Mouse (Mus musculus) heart, adult 8-10 months (tissue): ENCODE measurements around the gene Stard3. TPM values are rescaled to one million over a fixed set of nuclear protein-coding genes. Genes with fewer than 3 reads are reported as not detected.
"Not testable (repeated sequence)": the region's sequence is repeated elsewhere in the genome, so short reads cannot be mapped to it uniquely, and the experiment has no call there.

Experiments
- DNase-seq: peaks from one replicate; pipeline ENCODE4 v3.0.0; 2022; ENCODE audit warnings: low spot score
- total RNA-seq, 4 experiments: library from RNA; stranded (reverse); gene quantifications; 2 replicates each; pipeline ENCODE4 v1.2.4; 2022

Gene Stard3
- total RNA-seq, 4 experiments from 2014 or later = 17.2 to 28.8 (median 23.7) TPM

DNA sequence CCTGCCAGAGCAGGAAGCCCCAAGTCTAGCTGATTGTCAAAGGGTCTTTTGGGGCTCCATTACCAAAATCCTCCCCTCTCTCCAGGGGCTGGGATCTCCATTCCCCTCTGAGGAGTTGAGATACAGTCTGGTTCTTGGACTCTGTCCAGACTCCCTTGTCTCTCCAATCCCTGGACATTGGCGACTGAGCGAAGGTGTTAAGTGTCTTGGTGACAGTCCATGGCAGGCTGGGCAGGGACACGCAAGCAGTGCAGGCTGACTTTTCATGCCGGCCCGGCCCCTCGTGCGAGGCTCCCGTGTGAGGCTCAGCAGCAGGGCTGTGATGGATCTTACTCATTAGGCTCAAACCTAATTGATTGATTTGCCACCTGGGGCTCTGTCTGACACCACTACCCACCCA is 16.1 kb downstream of the Stard3 start:
- no peak for DNase-seq

DNA sequence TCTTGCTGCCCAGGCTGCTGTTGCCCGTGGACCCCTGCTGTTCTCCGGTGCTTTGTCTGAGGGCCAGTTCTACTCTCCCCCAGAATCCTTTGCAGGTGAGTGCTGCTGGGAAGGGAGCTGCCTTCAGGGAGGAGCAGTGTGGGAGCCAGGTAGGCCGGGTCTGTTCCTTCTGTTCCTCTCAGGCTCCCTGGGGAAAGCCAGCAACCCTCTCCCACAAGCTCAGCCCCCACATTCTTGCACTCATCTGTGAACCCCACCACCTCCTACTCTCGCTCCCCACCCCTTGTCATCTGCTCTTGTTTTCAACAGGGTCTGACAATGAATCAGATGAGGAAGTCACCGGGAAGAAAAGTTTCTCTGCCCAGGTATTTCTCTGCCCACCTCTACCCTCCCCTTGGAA is 18.6 kb downstream of the Stard3 start:
- no peak for DNase-seq

DNA sequence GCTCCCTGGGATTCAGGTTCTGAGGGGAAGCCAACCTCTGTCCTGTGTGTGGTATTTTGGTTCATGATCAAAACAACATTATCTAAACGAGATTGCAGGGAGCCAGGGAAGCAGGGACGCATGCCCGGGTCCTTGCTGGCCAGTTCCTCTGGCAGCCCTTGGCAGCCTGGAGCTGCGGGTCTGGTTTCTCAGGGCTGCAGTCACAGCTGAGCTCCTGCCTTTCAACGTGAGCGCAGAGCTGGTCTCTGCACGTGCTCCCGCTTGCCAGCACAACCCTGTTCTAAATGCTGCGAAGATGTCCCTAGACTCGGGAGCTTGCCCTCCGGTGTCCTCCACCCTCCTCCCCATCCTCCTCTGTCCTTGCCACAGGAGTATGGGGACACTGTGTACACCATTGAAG is 19.6 kb downstream of the Stard3 start:
- peak; percentile 71 for DNase-seq

DNA sequence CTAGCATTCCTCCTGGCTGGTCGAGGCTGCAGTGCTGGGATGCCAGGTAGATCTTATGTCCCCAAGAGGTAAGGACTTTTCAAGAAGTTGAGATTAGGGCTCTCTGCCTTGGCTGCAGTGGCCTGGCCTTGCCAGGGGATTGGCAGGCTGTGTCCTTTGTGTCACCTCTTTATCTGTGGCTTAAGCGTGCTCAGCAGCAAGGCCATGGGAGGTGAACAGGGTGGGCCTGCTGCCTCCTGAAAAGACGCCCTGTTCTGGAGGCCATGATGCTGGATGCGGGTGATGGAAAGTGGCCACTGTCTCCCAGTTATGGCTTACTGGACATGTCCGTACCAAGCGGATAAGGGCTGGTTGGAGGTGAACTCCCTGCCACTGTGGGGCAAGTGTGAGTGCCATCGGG is 21.2 kb downstream of the Stard3 start:
- DNase-seq = peak; percentile 47

DNA sequence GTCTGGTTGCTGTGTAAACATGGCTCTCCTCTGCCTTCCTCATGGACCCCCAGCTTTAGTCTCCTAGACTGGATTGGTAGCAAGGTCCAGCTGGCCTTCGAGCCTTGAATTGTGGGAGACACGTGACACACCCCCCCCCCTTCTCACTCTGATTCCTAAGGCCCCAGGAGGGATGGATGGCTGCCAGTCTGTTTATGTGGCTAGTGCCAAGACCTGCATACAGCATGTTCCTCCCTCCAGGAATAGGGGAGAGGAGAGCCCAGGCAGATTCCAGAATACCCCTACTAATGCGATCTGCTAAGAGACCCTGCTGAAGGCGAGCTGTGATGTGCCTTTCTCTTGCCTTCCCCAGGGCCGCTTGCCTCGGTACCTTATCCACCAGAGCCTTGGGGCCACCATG is 21.9 kb downstream of the Stard3 start:
- DNase-seq = no peak

DNA sequence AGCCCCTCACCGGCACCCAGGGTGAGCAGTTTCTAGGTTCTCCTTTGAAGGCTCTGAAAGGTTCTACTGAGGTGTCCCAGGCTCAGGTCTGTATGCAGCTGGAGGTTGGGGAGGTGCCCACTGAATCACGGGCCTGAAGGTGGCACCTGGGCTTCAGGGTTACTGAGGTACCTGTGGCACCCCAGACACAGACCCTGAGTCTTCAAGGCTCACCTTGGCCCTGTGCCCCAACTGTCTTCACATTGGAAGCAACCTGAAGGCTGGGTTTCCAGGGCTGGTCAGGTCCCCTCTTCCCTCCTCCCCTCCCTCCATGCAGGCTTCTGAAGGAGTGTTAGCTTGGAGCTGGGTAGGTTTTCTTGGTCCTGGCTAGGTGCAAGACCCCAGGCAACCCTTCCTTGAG is 23.5 kb downstream of the Stard3 start:
- no peak for DNase-seq

DNA sequence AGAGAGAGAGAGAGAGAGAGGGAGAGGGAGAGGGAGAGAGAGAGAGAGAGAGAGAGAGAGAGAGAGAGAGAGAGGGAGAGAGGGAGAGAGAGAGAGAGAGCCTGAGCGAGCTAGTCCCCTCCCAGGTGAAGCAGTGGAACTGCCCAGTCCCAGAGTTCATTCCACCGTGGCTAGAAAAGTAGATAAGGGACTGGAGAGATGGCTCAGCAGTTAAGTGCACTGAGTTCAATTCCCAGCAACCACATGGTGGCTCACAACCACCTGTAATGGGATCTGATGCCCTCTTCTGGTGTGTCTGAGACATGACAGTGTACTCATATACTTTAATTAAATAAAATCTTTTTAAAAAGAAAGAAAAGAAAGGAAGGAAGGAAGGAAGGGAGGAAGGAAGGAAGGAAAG is 24.2 kb downstream of the Stard3 start:
- not testable (repeated sequence) for DNase-seq

DNA sequence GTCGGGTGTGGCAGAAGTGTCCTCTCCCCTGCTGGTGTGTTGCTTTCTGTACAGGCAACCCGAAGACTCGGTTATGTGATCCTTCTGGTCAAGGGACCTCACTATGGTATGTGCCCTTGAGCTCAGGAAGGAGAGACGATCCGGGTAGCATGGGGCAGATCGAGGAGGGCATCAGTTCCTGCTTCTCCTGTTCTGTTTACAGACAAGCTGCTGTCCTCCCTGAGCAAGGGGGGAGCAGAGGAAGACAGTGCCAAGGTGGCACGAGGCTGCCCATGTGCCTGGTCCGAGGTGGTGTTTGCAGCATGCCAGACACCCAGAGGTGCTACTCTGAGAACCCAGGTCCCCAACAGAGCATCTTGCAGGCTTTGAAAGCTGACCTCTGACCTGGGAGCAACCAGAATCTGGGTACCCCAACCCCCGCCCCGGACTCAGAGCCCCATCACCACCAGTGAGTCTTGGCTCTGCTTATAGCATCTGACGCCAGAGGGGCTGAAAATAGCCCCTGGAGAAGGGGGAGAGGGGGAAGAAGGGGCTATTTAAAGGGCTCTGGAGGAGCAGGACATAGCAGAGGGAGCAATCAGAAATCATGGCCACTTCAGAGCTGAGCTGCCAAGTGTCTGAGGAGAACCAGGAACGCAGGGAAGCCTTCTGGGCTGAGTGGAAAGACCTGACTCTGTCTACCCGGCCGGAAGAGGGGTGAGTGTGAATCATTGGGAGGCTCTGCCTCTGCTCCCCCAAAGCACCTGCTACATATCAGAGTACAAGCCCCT is 25.3 kb downstream of the Stard3 start, which contains the start of gene Tcap:
Gene Tcap (plus strand): TSS at position 551 of the 770 bp plus-strand sequence.
- no peak for DNase-seq

DNA sequence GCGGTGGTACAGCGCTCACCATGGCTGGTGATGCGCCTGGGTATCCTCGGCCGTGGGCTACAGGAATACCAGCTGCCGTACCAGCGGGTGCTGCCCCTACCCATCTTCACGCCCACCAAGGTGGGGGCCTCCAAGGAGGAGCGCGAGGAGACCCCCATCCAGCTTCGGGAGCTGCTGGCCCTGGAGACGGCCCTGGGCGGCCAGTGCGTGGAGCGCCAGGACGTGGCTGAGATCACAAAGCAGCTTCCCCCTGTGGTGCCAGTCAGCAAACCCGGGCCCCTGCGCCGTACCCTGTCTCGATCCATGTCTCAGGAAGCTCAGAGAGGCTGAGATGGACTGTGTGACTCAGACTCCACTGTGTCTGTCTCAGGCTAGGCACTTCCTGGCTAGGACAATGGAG is 26.0 kb downstream of the Stard3 start:
- no peak for DNase-seq

DNA sequence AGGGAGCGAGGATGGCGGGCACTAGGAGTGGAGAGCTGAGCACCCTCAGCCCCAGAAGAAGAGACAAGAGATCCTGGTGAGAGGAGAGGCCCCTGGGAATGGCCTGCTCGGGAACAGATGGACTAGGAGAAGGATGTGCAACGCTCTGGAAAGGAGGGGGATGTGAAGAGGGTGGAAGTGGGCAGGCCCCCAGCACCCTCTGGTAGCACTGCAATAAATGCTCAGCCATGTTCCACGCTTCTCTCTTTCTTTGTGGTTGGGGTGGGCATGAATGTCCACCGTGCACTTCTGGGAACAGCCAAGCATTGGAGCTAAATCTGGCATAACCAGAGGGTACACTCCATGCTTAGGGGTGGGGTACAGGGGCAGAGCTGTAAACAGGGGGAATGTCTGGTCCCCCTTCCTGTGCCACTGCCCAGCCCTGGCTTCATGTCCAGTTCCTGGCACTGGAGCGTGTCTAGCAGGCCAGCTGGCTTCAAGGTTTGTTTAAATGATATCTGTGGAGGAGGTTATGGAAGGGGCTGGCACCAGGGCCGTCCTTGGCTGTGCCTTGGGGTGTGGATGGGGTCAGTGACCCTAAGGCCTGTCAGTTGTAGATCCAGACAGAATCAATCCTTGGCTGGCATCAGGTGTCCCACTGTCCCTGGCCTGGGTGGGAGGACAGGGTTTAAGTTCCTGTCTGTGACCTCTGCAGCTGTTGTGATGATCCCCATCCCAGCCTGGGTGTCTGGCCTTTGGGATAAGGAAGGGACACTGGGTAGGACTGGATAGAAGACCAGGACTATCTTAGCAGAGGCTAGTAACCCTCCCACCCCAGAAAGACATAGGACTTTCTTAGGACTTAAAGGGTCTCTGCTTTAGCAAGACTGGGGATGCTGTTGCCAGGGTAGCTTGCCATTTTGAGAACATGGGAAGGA is 26.8 kb downstream of the Stard3 start:
- no peak for DNase-seq

DNA sequence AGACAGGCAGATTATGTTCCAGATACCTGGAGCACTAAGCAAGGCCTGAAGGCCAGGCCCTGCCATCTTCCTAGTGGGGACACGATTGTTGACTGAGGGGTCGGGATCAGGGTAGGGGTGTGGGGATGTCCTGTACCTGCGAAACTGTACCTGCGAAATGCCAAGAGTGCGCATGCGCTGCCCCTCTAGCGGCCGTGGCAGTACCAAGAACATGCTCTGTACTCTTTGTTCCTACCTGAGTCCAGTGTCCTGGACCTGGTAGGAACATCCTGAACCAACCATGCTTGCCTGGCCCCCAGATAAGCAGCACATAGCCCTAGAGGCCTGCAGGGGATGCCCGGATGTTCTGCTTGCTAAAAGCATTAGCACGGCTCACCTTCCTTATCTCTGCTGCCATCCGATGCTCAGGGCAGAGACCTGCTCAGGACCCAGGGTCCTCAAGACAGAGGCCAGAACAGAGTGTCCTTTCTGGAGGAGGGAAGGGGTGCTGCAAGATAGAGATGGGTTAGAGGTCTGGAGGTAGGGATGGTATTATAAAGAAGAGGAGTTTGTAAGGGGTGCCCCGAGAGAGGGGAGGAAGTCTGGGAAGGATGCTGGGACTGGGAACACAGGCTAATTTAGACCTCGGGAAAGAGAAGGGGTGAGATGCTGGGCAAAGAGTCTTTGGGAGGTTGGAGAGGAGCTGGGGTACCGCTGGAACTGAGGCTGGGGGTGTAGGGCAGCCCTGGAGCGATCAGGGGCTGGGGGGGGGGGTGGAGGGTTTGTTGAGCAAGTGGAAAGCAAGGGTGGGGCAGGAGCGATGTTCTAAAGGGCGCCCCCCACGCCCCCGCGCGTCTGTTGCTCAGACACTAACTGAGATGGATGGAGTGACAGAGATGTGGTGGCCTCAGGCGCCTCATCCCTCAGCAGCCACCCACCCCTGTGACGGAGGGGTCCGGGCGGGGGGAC is 27.7 kb downstream of the Stard3 start, which contains the start of gene Pnmt:
Gene Pnmt (plus strand): TSS at position 813 of the 948 bp plus-strand sequence.
- no peak for DNase-seq

DNA sequence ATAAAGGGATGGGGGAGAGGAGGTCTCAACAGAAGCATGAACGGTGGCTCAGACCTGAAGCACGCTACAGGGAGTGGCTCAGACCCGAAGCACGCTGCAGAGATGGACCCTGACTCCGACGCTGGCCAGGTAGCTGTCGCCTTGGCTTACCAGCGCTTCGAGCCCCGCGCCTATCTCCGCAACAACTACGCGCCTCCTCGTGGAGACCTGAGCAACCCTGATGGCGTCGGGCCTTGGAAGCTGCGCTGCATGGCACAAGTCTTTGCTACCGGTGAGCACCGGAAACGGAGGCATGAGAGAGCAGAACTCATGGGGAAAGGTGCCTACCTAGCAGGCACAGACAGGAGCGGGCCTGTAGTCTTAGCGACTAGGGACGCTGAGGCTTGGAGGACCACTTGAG is 28.4 kb downstream of the Stard3 start:
- DNase-seq = no peak

DNA sequence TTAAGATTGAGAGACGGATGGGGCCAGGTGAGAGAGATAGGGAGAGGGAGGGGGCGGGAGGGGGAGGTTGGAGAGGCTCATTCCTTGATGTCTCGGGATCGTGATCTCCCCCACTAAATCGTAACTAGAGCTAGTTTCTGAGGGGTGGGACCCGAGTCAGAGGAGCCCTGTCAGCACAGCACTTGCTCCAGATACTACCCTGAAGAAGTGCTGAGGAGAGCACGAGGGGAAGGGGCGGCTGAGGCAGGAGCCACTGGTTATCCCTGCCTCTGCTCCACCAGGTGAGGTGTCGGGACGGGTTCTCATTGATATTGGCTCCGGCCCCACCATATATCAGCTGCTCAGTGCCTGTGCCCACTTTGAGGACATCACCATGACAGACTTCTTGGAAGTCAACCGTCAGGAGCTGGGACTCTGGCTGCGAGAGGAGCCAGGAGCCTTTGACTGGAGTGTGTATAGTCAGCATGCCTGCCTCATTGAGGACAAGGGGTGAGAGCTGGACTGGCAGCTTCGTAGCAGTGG is 28.9 kb downstream of the Stard3 start:
- DNase-seq = no peak

DNA sequence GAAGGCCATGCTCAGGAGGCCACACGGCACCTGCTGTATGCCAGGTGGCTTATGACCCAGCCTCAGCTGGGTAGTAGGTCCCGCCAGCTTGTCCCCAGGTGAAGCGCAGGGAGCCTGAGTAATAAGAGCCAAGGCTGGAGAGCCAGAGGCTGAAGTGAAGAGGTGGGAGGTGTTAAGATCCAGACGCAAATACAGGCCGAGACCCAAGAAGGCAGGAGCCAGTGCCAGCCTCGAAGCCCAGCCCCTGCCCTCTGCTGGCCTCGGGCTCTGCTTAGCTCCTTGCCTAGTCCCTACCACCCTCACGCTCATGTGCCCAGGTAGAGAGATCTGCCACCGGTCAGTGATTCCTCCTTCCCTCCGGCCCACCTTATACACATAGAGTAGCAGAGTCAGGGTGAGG is 30.1 kb downstream of the Stard3 start:
- no peak for DNase-seq

DNA sequence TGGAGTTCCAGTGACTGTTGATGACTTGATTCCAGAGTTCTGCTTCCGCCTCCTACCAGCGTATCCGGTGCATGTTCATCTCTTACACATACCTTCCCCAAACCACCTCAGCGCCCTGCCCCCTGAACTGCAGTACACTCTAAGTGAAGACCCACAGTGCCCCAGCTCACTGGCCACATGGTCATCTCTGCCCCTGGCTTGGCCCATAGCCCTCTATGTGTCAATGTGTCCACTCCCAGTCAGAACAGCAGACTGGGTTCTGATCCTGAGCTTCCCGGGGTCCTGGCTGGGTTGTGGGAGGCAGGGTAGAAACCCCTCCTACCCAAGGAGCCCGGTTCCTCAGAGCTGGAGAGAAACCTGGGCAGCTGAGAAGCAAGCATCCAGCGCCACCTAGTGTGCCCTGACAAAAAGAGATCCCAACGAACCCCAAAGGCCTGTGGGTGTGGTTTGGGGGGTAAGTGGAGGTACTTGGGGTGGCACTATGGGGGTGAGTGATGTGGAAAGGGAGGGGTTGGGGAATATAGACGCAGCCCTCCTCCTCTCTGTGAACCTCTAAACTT is 31.1 kb downstream of the Stard3 start:
- no peak for DNase-seq

DNA sequence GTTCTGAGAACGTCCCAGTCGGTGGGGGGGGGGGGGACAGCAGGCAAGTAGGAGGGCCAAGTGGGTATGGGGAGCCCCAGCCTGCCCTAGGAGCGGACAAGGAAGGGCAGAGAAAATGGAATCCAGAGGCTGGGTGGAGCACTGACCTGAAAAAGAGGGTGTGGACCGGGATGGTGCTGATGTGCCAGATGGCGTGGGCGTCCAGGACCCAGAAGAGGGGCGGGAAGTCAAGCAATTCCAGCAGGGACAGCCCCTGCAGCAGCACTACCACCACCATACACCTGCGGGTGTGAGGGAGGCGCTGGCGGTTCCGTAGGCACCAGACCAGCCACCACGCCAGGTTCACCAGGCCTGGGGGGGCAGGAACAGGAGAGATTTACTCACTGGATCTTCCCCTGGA is 32.0 kb downstream of the Stard3 start:
- DNase-seq = no peak

DNA sequence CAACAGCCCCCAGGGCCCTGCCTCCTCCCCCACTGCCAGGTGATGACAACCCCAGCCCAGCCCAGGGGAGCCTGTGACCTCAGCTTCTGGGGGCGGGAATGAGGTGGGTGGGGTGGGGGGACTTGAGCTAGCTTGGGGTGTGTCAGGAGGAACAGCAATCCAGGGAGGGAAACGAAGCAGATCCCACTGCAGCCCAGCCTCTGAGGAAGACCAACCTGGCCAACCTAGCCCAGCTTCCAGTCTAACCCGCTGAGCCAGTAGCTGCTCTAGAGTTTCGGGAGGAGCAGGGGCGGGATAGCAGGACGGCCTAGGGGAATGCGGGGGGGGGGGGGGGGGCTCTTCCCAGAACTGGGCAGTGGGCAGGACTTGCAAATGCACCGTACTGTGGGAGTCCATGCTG is 33.9 kb downstream of the Stard3 start:
- DNase-seq = no peak

DNA sequence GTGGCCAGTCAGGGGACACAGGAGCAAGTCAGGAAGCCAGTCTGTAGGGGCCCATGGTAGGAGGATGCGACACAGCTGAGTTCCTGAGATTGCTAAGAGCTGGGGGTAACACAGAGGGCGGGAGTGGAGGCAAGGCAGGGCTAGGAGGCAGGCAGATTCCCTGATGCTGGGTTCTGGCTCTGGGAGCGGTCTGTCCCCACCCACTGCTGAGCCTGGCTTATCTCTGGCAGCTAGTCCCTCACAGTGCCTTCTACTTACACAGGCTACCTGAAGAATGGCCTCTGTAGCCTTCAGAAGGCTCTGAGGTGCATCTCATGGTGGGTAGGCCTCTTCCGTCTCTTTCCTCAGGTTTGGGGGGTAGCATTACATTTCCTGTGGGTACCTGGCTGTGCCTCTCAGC is 34.5 kb downstream of the Stard3 start:
- no peak for DNase-seq

DNA sequence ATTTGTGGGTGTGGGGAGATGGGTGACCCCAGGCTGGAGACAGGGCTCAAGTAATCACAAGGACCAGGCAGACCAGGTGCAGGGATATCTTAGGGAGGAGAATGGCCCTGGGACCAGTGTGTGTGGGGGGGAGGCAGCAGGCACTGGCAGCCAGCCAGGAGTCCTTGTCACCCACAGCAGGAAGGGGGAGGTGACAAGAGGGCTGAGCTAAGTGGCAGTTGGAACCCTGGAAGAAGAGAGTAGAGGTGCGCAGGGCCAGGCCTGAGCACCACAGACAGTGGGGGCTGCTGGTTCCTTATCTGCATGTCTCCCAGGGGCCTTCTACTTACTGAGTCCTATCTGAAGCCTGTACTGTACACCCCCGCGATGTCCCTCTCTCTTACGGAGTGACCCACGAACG is 35.1 kb downstream of the Stard3 start:
- DNase-seq = no peak

DNA sequence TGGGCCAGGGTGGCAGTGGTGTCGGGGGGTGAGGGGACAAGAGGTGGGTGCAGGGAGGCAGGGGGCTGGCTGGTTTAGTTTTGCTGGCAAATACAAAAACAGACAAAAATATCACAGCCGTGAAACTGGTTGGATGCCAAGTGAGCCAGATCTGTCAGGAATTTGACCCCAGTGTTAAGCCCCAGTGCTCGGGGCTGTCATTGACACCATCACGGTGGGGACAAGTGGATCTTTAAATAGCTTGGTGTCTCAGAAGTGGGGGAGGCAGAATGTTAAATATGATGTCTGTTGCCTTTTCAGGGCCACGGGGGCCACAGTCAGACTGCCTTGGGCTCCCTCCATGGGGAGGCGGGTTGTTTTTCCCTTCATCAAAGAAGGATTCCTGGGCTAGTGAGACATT is 36.1 kb downstream of the Stard3 start:
- no peak for DNase-seq

DNA sequence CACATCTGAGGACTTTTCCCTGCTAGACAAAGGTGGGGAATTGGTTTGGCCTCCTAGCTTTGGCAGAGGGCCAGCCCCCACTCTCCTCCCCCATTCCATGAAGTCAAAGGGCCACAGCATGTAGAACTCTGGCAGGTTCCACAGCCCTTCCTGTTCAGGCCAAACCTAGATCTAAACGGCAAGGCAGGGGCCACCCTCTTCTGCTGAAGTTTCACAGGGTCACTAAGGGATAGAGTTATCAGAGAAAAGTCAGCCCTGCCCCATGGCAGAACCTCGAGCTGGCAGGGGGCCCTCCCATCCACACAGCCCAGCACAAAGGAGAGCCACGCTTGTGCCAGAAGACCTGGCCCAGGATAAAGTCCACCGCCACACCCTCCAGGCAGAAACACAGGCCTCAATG is 36.9 kb downstream of the Stard3 start:
- no peak for DNase-seq
